Mouse (Mus musculus) monocyte, adult 2 months (primary cell): Measurements from ENCODE around the gene Rasal1.

Experiments used
- DNase-seq, 2 experiments: peaks; one replicate each; pipeline ENCODE4 v3.0.0; 2022; ENCODE audit warnings: low spot score in 2 of 2, low read depth in 1 of 2

Rasal1 gene

DNA sequence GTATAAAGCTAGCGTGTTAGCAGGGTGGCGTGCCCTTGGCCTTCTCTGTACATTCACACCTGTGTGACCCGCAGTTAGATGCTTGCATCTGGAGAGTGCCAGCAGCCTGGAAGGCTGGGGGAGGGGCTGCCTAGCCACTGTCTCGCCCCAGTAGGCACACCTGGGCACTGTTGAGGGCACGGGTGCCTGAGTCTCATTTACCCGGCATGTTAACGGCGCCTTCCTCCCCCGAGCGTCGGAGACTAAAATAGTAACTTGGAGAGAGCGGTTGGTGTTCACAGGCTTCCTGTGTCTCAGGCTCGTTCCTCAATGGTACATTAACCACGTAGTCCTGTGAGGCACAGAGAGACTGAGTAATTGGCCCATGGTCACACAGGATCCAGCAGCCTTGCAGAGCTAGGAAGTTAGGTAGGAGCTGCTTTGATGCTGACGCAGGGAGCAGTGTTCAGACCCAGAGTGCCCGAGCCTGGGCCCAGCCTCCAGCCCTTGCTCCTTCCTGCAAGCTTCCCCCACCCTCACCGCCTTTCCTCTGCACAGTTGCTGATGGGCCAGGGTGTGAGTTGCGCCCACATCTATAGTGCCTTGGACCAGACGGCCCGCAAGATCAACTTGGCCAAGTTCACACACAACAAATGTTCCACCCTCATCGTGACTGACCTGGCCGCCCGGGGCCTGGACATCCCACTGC, 27.4 kb upstream of the Rasal1 start:
- DNase-seq: no peak

GRCm38 (mm10) chr5:120621846-120622197, 26.8 kb upstream of the Rasal1 start:
- no peak for DNase-seq

- DNase-seq: no peak
Measured at GRCm38 (mm10) chr5:120622198-120622851, 26.3 kb upstream of the Rasal1 start.

- no peak for DNase-seq
Measured at GRCm38 (mm10) chr5:120624427-120624826, 24.2 kb upstream of the Rasal1 start.

DNA sequence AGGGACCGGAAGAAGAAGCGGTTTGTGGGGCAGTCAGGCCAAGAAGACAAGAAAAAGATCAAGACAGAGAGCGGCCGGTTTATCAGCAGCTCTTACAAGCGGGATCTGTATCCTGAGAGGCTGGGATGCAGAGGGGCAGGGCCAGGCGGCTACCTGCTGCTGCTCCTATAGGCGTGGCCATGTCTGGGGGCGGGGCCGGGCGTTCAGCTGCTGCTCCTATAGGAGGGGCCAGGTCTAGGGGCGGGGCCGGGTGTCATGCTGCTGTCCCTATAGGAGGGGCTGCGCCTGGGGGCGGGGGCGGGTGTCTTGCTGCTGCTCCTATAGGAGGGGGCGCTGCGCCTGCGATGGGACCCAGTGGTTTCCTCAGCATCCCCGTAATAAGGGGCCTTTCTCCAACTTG, 22.2 kb upstream of the Rasal1 start:
- no peak for DNase-seq

- DNase-seq: no peak
Measured at GRCm38 (mm10) chr5:120627515-120628300, 20.9 kb upstream of the Rasal1 start.

GRCm38 (mm10) chr5:120628624-120629023, 20.0 kb upstream of the Rasal1 start:
- no peak for DNase-seq

- DNase-seq: no peak
Measured at GRCm38 (mm10) chr5:120631128-120631527, 17.5 kb upstream of the Rasal1 start.

- DNase-seq: no peak
Measured at GRCm38 (mm10) chr5:120631892-120632291, 16.7 kb upstream of the Rasal1 start.

GRCm38 (mm10) chr5:120634131-120634530, 14.5 kb upstream of the Rasal1 start, which contains the start of gene Cfap73:
Gene Cfap73 (minus strand): TSS chr5:120634235.
- DNase-seq: no peak

DNA sequence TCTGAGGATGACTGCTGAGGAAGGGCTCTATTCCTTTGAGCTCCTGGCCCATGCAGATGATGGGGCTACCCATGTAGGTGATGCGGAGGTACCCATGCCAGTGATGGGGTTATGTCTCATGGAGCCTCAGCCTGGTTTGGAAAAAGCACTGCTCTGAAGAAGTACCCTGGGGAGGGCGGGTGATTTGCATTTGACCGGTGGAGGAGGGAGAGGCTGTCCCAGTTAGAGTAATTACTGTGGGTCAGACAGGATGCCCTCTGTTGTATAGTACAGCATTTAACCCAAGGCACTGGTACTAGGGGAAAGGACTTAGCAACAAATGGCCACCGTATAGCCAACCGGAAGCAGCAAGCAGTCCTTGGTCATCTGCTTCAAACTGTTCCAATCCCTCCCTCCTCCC, 13.8 kb upstream of the Rasal1 start:
- DNase-seq: no peak

DNA sequence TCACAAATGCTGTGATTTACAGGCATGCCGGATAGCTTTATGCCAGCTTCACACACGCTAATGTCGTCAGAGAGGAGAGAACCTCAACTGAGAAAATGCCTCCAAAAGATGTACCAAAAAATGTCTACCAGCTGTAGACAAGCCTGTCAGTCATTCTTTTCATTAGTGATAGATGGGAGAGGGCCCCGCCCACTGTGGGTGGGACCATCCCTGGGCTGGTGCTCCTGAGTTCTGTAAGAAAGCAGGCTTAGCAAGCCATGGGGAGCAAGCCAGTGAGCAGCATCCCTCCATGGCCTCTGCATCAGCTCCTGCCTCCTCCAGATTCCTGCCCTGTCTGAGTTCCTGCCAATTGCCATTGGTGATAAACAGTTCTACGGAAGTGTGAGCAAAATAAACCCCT, 13.0 kb upstream of the Rasal1 start:
- DNase-seq: no peak

GRCm38 (mm10) chr5:120640094-120640493, 8.5 kb upstream of the Rasal1 start:
- DNase-seq: no peak

- no peak for DNase-seq
Measured at GRCm38 (mm10) chr5:120643365-120644085, 5.1 kb upstream of the Rasal1 start.

DNA sequence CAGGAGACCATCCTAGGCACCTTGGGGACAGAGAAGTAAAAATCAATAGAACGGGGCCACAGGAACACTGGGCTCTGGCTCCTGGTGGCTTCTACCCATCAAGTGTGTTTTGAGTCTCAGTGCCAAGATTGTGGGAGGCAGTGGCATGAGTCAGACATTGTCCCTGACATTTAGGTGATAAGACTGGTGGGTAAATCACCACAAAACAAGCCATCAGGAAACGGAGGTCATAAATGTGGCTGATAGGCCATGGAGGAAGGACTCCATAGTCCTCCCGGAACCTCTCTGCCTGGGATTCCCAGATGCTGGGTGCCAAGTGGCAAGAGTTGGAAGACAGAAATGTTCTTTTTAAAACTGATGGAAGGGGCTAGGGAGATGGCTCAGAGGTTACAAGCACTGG, 4.4 kb upstream of the Rasal1 start:
- no peak for DNase-seq

DNA sequence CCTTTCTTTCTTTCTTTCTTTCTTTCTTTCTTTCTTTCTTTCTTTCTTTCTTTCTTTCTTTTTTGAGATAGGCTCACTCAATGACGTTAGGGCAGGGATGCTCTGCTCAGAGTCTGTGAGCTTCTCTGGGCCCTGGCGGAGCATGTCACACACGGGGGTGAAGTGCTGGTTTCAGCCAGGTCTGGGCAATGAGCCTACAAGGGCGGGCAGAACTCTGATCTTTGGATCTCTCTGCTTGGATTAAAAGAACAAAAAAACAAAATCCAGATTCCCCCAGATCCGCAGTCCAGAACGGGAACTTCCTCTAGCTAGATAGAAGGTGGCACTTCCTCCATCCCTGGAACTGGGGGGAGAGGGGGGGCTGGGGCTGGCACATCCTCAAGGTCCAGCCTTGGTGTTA, 2.8 kb upstream of the Rasal1 start:
- DNase-seq: no peak

DNA sequence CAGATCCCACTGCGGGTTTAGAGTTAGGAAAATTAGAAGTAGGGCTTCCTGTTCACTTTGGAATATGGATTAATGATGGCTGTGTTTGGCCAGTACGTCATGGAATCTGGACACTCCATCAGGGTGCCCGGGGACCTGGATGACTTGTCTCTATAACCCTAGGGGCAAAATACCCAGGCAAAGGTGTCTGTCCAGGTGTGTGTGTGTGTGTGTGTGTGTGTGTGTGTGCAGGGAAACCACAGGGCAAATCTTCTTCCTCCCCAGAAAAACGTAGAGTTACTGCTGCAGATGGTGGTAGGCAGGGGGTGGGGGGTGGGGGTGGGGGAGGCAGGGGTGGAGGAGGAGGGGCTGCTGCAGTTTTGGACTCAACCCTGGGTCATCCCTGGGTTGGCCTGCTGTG, 1.3 kb upstream of the Rasal1 start:
- no peak for DNase-seq

GRCm38 (mm10) chr5:120647814-120648491, 659 bp upstream of the Rasal1 start:
- no peak for DNase-seq

GRCm38 (mm10) chr5:120649374-120649933, 842 bp downstream of the Rasal1 start:
- DNase-seq: no peak

DNA sequence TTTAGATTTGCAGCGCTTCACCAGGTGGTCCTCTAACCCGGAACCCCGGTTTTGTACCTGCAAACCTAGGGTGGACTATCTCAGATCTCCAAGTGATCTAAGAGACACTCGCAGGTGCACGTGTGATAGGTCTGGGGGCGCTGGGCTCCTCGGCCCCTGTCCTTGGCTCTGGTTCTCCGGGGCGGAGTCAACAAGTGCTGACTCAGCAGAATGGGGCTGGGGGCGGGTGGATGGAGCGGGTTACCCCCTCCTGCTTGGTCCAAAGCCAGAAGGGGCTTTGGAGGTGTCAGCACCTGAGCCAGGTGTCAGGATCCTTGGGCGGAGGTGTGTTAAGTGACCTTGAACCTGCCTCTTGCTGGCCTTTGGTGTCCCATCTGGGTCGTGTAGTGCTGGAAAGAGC, 1.3 kb downstream of the Rasal1 start:
- no peak for DNase-seq

GRCm38 (mm10) chr5:120651230-120651629, 2.6 kb downstream of the Rasal1 start:
- no peak for DNase-seq
